ENCODE assay signal across 9 mouse cellular contexts in the genomic region with DNA sequence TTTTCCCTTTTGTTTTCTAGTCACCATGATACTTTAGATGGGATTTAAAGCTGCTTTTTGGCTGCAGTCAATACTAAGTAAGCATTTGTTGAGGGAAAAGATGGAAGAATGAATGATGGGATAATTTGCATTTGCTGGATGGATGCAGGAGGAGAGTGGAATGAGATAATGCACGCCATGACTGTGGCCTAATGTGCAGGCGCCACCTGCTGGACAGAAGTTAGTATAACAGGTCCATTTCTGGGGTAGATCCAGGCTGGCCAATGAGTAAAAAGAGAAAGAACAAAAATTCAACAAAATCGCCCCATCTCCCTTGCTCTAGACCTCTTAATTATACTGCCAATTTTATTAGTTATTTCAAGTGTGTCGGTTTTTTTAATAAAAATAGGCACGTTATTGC. TPM values are rescaled to one million over a fixed set of nuclear protein-coding genes. Genes with fewer than 3 reads are reported as not detected.
DNase-seq lines count a peak whose midpoint lies in the region; ATAC-seq and TF ChIP-seq lines count a peak whose summit lies in the region.
"Had no signal": no experiment of that assay in that cellular context is flagged by ENCODE, and none has a peak within 500 bp of the region (broad histone marks: within the 10 kb centered on the region; RNA-seq: fewer than 3 reads in every experiment).

No protein-coding gene starts in this region.

- H3K27ac ChIP-seq in heart, embryonic 10.5 days, result no peak overlapping the region
- no peak overlapping the region for H3K27ac ChIP-seq in midbrain, embryonic 12.5 days (replicated peaks)

- in situ Hi-C loops in Patski (cut with MboI; ENCODE audit: low pct_unique_long_range_greater_than_20kb), result no loop called here

- H3K9me3 ChIP-seq in heart, embryonic 10.5 days, result no peaks in the 10 kb centered on the region
- H3K9me3 ChIP-seq in midbrain, embryonic 12.5 days, result no peaks in the 10 kb centered on the region

- CTCF ChIA-PET in Patski (lab: Charles Lee), result interaction anchor here (0.7 to 2.4 kb wide), 7 partner anchors 11 to 146 kb away, joined by 3 to 9 read pairs (median 3); no protein-coding TSS in a partner anchor

- H3K36me3 ChIP-seq in heart, embryonic 10.5 days, result no peaks in the 10 kb centered on the region
- no peaks in the 10 kb centered on the region for H3K36me3 ChIP-seq in midbrain, embryonic 12.5 days

- no peak overlapping the region for H3K9ac ChIP-seq in midbrain, embryonic 12.5 days (replicated peaks)

- DNase-seq in heart, adult 18-20 months, result peak; percentile 44 to 77
- DNase-seq in heart, embryonic 10.5 days (ENCODE audit: low spot score), result no peak
- DNase-seq in Patski (ENCODE audit: low read depth, low spot score), result no peak
- peak; percentile 87 to 89 for DNase-seq in cerebellum, postnatal 10 days
- peak; percentile 30 to 39 for DNase-seq in heart, adult 9 months (ENCODE audit: low spot score in 2 of 2)
- DNase-seq in layer of hippocampus, postnatal 25 days (ENCODE audit: extremely low spot score in 1 of 2, low spot score in 1 of 2), result peak; percentile 59 to 79
- peak; percentile 32 to 77 for DNase-seq in spleen, postnatal 4 days (ENCODE audit: low spot score in 2 of 2)

- WGBS in heart, embryonic 10.5 days, result 10% methylated on average over 5 of the region's 5 CpGs
- WGBS in midbrain, embryonic 12.5 days, result 4% methylated on average over 5 of the region's 5 CpGs

- POLR2A ChIA-PET in Patski (lab: Charles Lee), result no interaction called here

- no peaks in the 10 kb centered on the region for H3K4me1 ChIP-seq in heart, embryonic 10.5 days
- no peaks in the 10 kb centered on the region for H3K4me1 ChIP-seq in midbrain, embryonic 12.5 days
- H3K4me1 ChIP-seq: megakaryocyte, embryonic 14.5 days had no signal

- H3K4me3 ChIP-seq in heart, embryonic 10.5 days, result no peak overlapping the region
- H3K4me3 ChIP-seq in midbrain, embryonic 12.5 days, result no peak overlapping the region
- H3K4me3 ChIP-seq: megakaryocyte, embryonic 14.5 days had no signal

- TF ChIP-seq CTCF in Patski (IDR thresholded peaks at IDR 0.05), result peak; percentile 90

- no peak overlapping the region for H3K4me2 ChIP-seq in midbrain, embryonic 12.5 days (replicated peaks)

- H3K27me3 ChIP-seq in heart, embryonic 10.5 days (ENCODE audit: insufficient read depth, poor library complexity, severe bottlenecking), result peaks cover 21% of the 10 kb centered on the region; the same call in 1 of the 2 replicates
- H3K27me3 ChIP-seq in Patski, result no peaks in the 10 kb centered on the region
- H3K27me3 ChIP-seq in midbrain, embryonic 12.5 days, result peaks cover 5% of the 10 kb centered on the region; the same call in 1 of the 2 replicates

- ATAC-seq in Patski, result no peak
- 0 out of 2 replicates have a peak, but pooled peaks have one; percentile 23 for ATAC-seq in midbrain, embryonic 12.5 days (ENCODE audit: low FRiP score, low read depth)

RNA-seq across cellular contexts. Expression of gene Ywhab, which starts 26.2 kb away (rescaled TPM):
- 10 to 100 TPM; 75.9 to 82.7 TPM for total RNA-seq in heart, adult 18-20 months (2021)
- 274 and 296 TPM in 2 replicates for polyA plus RNA-seq in heart, embryonic 10.5 days (2016; fragmentation: Nextera tagmentation; extraction: Ambion mirVana)
- polyA plus RNA-seq in Patski (2021), result 219 TPM
- total RNA-seq in layer of hippocampus, postnatal 25 days (2021), result 100 to 1,000 TPM; 506 to 588 TPM
- 341 and 352 TPM in 2 replicates for polyA plus RNA-seq in midbrain, embryonic 12.5 days (2016; fragmentation: Nextera tagmentation; extraction: Ambion mirVana)

RNA-seq across cellular contexts. Expression of gene Rims4, which starts 50.1 kb away (rescaled TPM):
- total RNA-seq in heart, adult 18-20 months (2021), result 1 to 10 TPM; 2.0 to 2.2 TPM
- 0.30 and 0.42 TPM in 2 replicates for polyA plus RNA-seq in heart, embryonic 10.5 days (2016; fragmentation: Nextera tagmentation; extraction: Ambion mirVana)
- not detected for polyA plus RNA-seq in Patski (2021)
- 10 to 100 TPM; 42.6 to 47.9 TPM for total RNA-seq in layer of hippocampus, postnatal 25 days (2021)
- 4.4 and 5.8 TPM in 2 replicates for polyA plus RNA-seq in midbrain, embryonic 12.5 days (2016; fragmentation: Nextera tagmentation; extraction: Ambion mirVana)

RNA-seq across cellular contexts. Expression of gene Pabpc1l, which starts 56.7 kb away (rescaled TPM):
- total RNA-seq in heart, adult 18-20 months (2021), result under 1 TPM; 0.57 to 0.62 TPM
- polyA plus RNA-seq in heart, embryonic 10.5 days (2016; fragmentation: Nextera tagmentation; extraction: Ambion mirVana), result 0.63 and 1.1 TPM in 2 replicates
- 0.60 TPM for polyA plus RNA-seq in Patski (2021)
- total RNA-seq in layer of hippocampus, postnatal 25 days (2021), result 1 to 10 TPM in 1 of 2 experiments, under 1 TPM in 1; 0.32 to 1.3 TPM
- polyA plus RNA-seq in midbrain, embryonic 12.5 days (2016; fragmentation: Nextera tagmentation; extraction: Ambion mirVana), result 0.64 and 1.2 TPM in 2 replicates

Comparison
In these comparisons a context has a peak if more than half of its experiments do, and no peak if none do; other contexts are left out.
1. DNase-seq: peak in heart, adult 18-20 months (2 of 2), cerebellum, postnatal 10 days (2 of 2), heart, adult 9 months (2 of 2), layer of hippocampus, postnatal 25 days (2 of 2) and spleen, postnatal 4 days (2 of 2); none in heart, embryonic 10.5 days (single experiment) and Patski (single experiment).